Comparison of ENCODE assay signal across 7 mouse cellular contexts in the genomic region with DNA sequence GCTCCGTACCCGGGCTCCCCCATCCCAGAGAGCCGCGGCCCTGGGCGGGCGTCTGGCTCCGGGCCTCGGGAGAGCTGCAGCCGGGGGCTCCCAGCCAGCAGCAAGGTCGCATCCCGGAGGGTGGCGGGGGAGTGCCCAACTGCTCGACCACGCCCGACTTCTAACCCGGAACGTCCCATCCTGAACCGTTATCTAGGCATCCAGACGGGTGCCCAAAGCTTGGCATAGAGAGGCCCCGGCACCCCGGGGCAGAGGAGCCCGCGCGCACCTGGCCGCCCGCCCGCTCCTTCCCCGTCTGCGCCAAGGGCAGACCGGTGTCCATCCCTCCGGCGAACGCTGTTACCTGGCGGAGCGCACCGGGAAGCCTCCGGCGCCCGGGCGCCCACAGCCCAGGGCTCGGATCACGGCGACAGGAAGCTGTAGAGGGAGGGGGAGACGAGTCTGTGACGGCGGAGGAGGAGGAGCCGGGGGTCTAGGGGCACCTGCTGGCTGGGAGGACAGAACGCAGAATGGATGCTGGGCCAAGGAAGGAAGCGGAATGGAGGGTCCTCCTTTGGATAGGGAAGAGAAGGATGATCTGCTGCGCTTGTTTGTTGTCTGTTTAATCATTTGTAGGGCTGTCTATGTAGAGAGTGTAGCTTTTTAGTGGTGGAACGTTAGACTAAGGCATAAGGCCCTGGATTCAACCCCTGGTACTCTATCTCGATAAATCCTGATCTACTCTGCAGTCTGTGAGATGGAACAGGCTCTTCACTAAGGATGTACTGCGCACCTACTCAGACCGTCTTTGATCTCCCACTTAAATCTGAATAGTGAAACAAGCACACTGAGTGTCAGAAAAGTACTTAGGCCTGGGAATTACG. TPM values are rescaled to one million over a fixed set of nuclear protein-coding genes. Genes with fewer than 3 reads are reported as not detected.
DNase-seq lines count a peak whose midpoint lies in the region; ATAC-seq lines count a peak whose summit lies in the region.

Tmem136 (minus strand) TSS at position 437 of the 863 bp plus-strand sequence.

- peak within 1 kb of the TSS; percentile 5 for H3K27ac ChIP-seq in hindbrain, embryonic 12.5 days

- no peaks in the 10 kb centered on the region for H3K27me3 ChIP-seq in hindbrain, embryonic 12.5 days

- peak within 1 kb of the TSS; percentile 70 for H3K4me3 ChIP-seq in hindbrain, embryonic 12.5 days

- peak; percentile 81 for DNase-seq in adrenal gland, adult 2 months
- DNase-seq in cerebellum, postnatal 25 days = peak; percentile 85
- peak; percentile 44 to 68 for DNase-seq in frontal cortex, postnatal 14 days (ENCODE audit: low spot score in 2 of 2)
- peak; percentile 54 to 69 for DNase-seq in layer of hippocampus, postnatal 25 days (ENCODE audit: extremely low spot score in 1 of 2, low spot score in 1 of 2)
- peak; percentile 39 for DNase-seq in lung, postnatal 14 days
- DNase-seq in right cerebral cortex, postnatal 25 days = peak; percentile 78

- H3K9me3 ChIP-seq in hindbrain, embryonic 12.5 days (replicated peaks) = no peaks in the 10 kb centered on the region

- H3K4me2 ChIP-seq in hindbrain, embryonic 12.5 days (replicated peaks) = peak within 1 kb of the TSS; percentile 78

- 3% methylated on average over 55 of the region's 55 CpGs for WGBS in hindbrain, embryonic 12.5 days

- H3K9ac ChIP-seq in hindbrain, embryonic 12.5 days = peak within 1 kb of the TSS; percentile 87

- peaks cover 11% of the 10 kb centered on the region for H3K36me3 ChIP-seq in hindbrain, embryonic 12.5 days

- peak; percentile 95 for ATAC-seq in hindbrain, embryonic 12.5 days (ENCODE audit: low FRiP score)

- peaks cover 12% of the 10 kb centered on the region for H3K4me1 ChIP-seq in hindbrain, embryonic 12.5 days

RNA-seq across cellular contexts. Expression of gene Tmem136, which starts in this region (rescaled TPM):
- 10 to 100 TPM in 1 of 2 experiments, 1 to 10 TPM in 1; 3.3 to 11.0 TPM for total RNA-seq in adrenal gland, adult 2 months (2021)
- 5.2 and 5.8 TPM in 2 replicates for polyA plus RNA-seq in adrenal gland, adult 2 months (2012; rRNA removed)
- polyA plus RNA-seq in hindbrain, embryonic 12.5 days (2016; fragmentation: Nextera tagmentation; extraction: Ambion mirVana) = 10.7 and 13.7 TPM in 2 replicates
- total RNA-seq in layer of hippocampus, postnatal 25 days (2021) = 10 to 100 TPM; 17.7 to 21.9 TPM

Comparison
In these comparisons a context has a peak if more than half of its experiments do, and no peak if none do; other contexts are left out.
1. Peak in every context shown above with its lines: DNase-seq, ATAC-seq, H3K4me3 ChIP-seq and H3K27ac ChIP-seq.